In the genomic region with DNA sequence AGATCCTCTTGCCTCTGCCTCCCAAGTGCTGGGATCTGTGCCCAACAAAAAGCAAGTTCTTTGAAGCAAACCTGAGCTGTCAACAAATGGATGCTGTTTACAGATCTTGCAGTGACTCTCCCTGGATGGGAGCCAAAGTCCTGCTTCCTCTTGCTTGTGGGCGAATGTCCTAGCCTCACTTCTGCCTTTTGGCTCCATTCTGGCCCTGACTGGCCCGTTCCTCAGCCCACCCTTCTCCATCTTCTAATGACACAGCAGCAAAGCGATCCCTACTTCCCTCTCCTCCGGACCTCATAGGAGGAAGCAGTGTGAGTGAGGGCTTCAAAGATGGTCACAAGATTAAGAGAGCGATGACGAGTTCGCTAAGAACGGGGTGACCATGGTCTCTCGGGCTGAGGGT, we compare ENCODE assay signal across 10 mouse cellular contexts. TPM values are rescaled to one million over a fixed set of nuclear protein-coding genes. Genes with fewer than 3 reads are reported as not detected.
DNase-seq lines count a peak whose midpoint lies in the region; ATAC-seq and TF ChIP-seq lines count a peak whose summit lies in the region.
"Had no signal": no experiment of that assay in that cellular context is flagged by ENCODE, and none has a peak within 500 bp of the region (broad histone marks: within the 10 kb centered on the region; RNA-seq: fewer than 3 reads in every experiment).

No protein-coding gene starts in this region.

- no peaks in the 10 kb centered on the region for H3K4me1 ChIP-seq in heart, postnatal 0 days (ENCODE audit: control insufficient read depth, insufficient read depth)

- H3K4me2 ChIP-seq in heart, postnatal 0 days (ENCODE audit: low read depth, low read length), result no peak overlapping the region
- H3K4me2 ChIP-seq: midbrain, embryonic 11.5 days had no signal

- no peak overlapping the region for H3K27ac ChIP-seq in heart, postnatal 0 days (ENCODE audit: low read depth)

- peaks cover 26% of the 10 kb centered on the region for H3K27me3 ChIP-seq in heart, postnatal 0 days (ENCODE audit: control insufficient read depth, insufficient read depth, low read length)

- H3K4me3 ChIP-seq in heart, postnatal 0 days (ENCODE audit: low read depth, low read length), result no peak overlapping the region

- no peaks in the 10 kb centered on the region for H3K9me3 ChIP-seq in heart, postnatal 0 days (replicated peaks; ENCODE audit: control insufficient read depth, low read length)

- no peak overlapping the region for H3K9ac ChIP-seq in heart, postnatal 0 days (replicated peaks; ENCODE audit: low read depth, low read length)

- peak; percentile 38 to 60 for DNase-seq in adrenal gland, postnatal 36 days
- DNase-seq in adrenal gland, postnatal 4 days (ENCODE audit: low spot score in 2 of 2), result no peak
- peak; percentile 45 for DNase-seq in left cerebral cortex, adult 11 months (ENCODE audit: low spot score)
- no peak for DNase-seq in left cerebral cortex, adult 8-10 months (ENCODE audit: low spot score in 2 of 2)
- DNase-seq in heart, postnatal 0 days (ENCODE audit: low spot score), result no peak
- no peak for DNase-seq in thymus, postnatal 0 days (ENCODE audit: low spot score)
- no peak for DNase-seq in retina, postnatal 1 day

- ATAC-seq in heart, postnatal 0 days (ENCODE audit: insufficient read depth, low read depth), result 0 out of 2 replicates have a peak, but pooled peaks have one; percentile 28
- peak; percentile 96 for ATAC-seq in megakaryocyte, adult 5-6 weeks (ENCODE audit: poor library complexity, severe bottlenecking)
- ATAC-seq: forebrain, embryonic 16.5 days had no signal

- no peak for TF ChIP-seq CTCF in heart, postnatal 0 days (IDR thresholded peaks at IDR 0.05; ENCODE audit: low read depth)

- H3K36me3 ChIP-seq in heart, postnatal 0 days (replicated peaks; ENCODE audit: control insufficient read depth, insufficient read depth, low read length), result no peaks in the 10 kb centered on the region

- no peak for TF ChIP-seq EP300 in heart, postnatal 0 days (IDR thresholded peaks at IDR 0.05; ENCODE audit: low read depth)

- 73% methylated on average over 9 of the region's 9 CpGs for WGBS in heart, postnatal 0 days

RNA-seq across cellular contexts. Expression of gene Tgif1, which starts 20.8 kb away (rescaled TPM):
- total RNA-seq in adrenal gland, postnatal 36 days (2021), result 10 to 100 TPM; 42.0 to 48.8 TPM
- 10 to 100 TPM; 79.0 to 81.1 TPM for total RNA-seq in adrenal gland, postnatal 4 days (2021)
- total RNA-seq in left cerebral cortex, adult 8-10 months (2022), result 1 to 10 TPM; 1.9 to 4.7 (median 3.1) TPM
- total RNA-seq in heart, postnatal 0 days (2014; rRNA removed; ENCODE audit: low replicate concordance), result 7.8 and 12.9 TPM in 2 replicates
- polyA plus RNA-seq in heart, postnatal 0 days (2015; fragmentation: Nextera tagmentation; extraction: Ambion mirVana), result 9.0 and 10.6 TPM in 2 replicates
- 30.7 and 40.4 TPM in 2 replicates for total RNA-seq in megakaryocyte, adult 5-6 weeks (2015)
- 15.8 and 21.6 TPM in 2 replicates for total RNA-seq in megakaryocyte, adult 5-6 weeks (2017)
- 36.4 and 37.8 TPM in 2 replicates for polyA plus RNA-seq in thymus, postnatal 0 days (2015; fragmentation: Nextera tagmentation; extraction: Ambion mirVana)

Comparison
In these comparisons a context has a peak if more than half of its experiments do, and no peak if none do; other contexts are left out.
1. DNase-seq: peak in adrenal gland, postnatal 36 days (2 of 2) and left cerebral cortex, adult 11 months (single experiment); none in adrenal gland, postnatal 4 days (0 of 2), left cerebral cortex, adult 8-10 months (0 of 2), heart, postnatal 0 days (single experiment), thymus, postnatal 0 days (single experiment) and retina, postnatal 1 day (single experiment).